Mouse (Mus musculus) forelimb bud, embryonic 11.5 days (tissue): ENCODE results near the gene Tbpl2.

Source experiments
- DNase-seq: peaks from one replicate; pipeline ENCODE4 v3.0.0-alpha.2; 2012; ENCODE audit warnings: low read depth, low spot score

The Tbpl2 gene

DNA sequence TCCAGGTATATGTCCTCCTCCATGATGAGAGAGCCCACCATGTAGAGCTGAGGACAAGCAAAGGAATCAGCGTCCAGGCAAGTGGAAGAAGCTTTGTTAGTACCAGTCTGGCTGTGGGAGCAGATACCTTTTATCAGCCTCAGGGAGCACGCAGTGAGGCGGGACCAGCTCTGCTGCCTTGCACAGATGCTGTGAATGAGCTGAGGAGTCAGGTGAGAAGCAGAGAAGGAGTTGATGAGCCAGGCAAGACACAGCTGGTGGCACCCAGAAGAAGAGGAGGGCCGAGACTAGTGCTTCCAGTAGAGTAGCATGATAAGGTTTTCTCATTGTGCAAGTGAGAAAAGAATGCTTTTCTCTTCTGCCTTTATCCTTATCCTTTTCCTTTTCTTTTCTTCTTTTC, at the start of gene Tbpl2:
Gene Tbpl2 (minus strand): TSS at position 101 of the 400 bp plus-strand sequence.
- no peak for DNase-seq

DNA sequence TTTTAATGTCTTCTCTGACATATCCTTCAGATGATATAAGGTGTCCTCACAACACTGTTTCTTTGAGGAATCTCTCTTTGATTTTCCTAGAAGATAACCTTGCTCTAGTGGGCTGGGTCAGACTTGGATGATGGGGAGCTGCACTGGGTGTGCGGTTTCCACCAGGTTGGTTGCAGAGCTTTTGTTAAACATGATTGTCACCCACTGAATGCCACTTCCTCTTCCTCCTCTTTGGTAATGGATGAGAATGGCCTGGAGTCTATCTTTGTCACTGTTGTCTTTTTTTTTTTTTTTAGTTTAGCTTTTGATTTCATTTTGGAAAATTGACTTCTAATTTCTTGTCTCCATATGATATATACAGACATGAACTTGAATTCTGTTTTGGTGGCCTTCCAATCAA, 38.0 kb upstream of the Tbpl2 start:
- no peak for DNase-seq

DNA sequence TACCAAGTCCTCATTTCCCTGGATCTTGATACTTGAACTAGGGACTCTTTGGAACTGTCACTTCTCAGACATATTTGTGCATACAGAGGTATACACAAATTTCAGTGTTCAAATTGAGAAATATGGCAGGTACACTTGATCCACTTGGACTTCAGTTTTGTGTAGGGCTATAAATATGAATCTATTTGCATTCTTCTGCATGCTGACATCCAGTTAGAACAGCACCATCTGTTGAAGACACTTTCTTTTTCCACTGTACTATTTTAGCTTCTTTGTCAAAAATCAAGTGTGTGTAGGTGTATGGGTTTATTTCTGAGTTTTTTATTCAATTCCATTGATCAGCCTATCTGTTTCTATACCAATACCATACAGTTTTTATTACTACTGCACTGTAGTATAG, 12.7 kb upstream of the Tbpl2 start:
- no peak for DNase-seq

DNA sequence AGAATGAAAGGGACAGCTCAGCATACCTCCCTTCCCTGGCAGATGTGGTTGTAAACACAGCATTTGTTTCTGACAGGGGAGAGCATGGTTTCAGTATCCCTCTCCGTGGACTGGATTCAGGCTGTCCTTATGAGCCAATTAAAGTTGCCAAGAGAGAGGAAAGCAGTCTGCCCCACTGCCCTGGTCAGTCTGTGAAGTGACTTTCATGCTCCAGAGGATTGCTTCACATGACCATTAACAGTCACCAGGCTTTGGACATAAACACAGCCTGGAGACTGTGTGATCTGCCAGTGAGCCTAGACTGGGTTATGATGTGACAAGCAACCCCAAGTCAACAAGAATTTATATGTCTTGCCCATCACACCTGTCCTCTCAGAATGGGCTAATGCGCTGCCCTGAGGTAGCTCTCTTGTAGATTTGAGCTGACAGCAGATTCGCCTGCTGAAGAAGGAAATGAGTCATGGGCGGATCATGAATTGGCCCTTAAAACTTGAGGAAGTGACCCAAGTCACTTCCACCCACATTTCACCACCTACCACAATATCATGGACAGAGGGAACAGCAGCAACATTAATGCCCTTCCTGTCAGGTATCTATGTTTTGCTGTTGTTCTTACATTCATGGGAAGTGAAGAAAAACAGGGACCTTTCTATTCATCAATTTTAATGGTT, 7.4 kb upstream of the Tbpl2 start:
- DNase-seq: no peak

DNA sequence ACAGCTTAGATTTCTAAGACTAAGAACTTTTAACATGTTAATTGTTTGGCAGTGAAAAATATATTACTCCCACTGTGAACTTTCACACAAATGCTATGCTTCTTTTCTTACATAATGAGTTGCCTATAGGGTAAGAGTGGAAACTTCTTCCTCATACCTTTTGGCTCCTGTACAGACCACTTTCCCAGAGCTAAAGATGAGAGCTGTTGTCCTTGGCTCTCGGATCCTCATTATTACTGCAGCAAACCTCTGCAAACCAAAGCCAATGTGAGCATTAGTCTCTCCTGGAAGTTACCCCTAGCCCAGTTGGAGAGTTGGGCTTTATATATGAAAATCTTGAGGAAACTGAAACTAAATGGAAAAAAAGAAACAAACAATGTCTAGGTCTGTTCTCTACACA, 5.5 kb downstream of the Tbpl2 start:
- no peak for DNase-seq

DNA sequence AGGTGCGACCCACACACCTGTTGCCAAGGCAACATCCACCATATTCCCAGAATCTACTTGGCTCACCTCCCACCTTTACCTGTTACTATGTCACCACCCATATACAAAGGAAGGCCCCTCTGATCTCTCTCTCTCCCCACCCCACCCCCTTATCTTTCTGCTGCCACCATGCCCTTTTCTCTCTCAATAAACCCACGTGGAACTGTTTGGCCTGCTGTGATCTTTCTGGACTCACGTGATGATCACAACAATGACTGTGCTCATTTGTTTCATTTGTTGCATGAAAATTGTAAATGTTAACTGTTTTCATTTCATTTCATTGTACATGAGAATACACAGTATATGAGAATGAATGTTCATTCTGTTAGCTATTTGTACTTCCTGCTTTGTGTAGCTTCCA, 45.9 kb downstream of the Tbpl2 start:
- no peak for DNase-seq

DNA sequence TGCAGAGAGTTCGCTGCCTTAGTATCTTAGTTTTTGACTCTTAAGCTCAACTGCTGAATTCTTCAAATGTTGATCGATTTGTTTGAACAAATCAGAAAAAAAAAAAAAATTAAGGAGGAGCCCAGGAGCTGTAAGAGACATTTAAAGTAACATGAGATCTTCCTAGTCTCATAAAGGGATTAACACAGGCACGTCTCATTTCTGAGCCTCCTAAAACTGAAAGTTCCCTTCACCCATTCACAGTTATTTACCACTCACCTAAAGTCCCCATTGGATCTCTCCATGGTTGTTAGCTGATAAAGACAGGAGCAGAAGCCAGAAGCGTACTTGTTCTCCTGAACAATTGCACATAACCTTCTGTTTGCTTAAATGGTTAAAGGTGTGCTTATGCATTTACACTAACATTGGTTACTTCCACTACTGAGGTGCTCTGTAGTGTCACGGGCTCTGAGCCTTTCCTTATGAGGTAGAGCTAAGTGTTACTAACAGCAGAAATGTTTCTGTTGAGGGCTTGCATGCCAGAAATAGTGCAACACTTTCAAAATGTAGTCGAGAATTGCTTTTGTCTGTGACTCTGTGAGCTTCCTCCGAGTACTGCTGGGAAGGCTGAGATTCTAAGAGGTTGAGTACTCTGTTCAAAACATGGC, 46.9 kb downstream of the Tbpl2 start, which contains the start of gene Hnmt:
Gene Hnmt (minus strand): TSS at position 51 of the 647 bp plus-strand sequence.
- no peak for DNase-seq

DNA sequence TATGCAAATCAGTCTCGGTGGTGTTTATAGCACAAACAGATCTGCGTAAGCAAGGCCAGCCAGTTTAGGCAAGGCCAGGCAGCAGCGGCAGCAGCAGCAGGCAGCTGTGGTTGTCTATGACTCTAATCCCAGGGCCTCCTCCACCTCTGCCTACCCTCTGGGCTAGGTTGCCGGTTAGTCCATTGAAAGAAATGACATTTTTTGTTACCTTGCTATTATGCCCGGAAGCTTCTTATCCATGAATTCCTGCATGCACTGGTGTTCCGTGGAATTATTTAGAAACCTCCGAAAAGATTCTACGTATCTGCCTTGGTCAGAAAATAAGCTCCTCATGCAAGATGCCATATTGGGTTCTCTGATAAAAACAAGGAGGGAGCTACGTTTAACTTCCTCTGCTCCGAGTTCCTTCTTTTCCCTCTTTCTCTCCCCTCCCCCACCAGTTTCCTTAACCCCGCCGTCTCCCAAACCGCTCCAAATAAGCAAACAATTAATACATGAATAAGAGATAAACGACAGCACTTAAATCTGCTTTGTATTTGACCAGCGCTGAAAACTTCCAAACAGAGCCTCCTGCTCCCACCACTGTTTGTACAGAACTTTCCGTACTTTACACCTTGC, 47.8 kb downstream of the Tbpl2 start:
- peak; percentile 34 for DNase-seq

DNA sequence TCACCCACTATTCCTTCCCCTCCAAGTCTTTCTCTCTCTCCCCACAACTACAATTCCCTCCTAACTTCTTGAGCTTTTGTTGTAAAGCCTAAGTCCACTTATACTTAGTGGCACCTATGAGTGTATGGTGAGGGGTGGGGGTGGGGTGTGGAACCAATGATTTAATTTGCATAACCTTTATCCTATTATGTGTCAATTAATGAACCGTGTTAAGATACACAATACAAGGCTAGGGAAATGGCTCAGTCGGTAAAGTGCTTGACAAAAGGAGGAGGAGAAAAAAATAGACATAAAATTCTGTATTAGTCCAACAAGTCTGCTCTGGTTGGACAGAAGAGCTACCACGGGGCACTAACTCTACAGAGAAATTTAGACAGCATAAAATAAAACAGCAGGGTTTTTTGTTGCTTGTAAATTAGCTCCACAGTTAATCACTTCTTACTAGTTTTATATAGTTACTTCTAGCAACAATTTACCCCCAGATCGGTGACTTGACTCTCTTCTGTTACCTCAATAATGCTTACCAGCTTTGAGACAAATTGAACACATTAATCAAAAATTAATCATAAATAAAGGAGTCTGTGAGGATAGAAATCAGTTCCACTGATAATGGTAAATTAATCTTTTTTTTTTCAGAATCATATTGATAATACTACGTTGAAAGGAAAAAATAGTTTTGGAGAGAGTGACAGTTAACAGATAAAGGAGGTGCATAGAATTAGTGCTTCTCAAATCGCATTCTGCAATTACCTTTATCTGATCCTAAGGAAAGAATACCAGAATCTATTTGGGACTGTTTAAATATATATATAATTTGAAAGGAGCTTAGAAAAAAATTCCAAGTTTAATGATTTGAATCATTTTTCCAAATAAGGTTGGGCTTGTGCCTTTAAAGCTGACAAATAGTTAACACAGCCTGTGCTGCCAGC, 48.6 kb downstream of the Tbpl2 start:
- DNase-seq: no peak

DNA sequence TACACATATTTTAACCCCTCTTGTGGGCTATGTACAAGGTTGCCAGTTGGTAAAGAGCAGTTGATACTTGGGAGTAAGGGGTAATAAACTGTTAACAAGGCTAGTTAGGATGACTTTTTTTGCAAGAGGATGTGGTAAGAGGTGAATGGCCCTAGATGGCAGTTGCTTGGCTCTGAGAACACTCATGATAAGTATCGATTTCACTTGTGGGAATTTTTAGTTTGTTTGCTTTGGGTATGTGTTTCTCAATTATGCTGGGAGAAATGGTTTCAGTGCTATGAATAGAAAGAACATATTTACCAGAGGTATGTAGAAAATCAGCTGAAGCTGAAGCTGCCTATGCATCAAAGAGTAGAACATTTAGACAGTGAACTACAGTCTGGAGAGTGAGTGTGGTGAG, 53.5 kb downstream of the Tbpl2 start:
- DNase-seq: no peak

DNA sequence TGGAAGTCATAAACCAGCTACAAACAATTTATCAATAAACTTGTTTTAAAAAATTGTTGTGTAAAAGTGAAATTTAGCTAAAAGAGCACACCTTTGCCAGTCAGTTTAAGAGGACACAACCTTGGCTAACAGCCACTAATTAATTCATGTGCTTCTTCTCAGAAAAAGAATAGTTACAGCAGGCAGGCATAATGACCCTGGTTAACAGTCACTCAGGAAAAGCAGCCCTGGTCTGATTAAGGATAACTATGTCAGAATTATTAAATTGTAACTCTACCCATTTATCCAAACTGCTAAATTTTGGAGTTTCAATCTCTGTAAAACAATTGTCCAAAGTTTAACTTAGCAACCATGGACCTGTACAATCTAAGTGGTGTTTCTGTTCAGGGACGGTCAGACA, 55.9 kb downstream of the Tbpl2 start:
- no peak for DNase-seq
